Mouse (Mus musculus): ENCODE data around the gene Cysrt1.

GRCm38 (mm10) chr2:25228431-25228889 is 13.8 kb downstream of the Cysrt1 start:
- TF ChIP-seq CTCF (IDR thresholded peaks at IDR 0.05; ENCODE audit: low read depth, low read length): peak; percentile 83
- TF ChIP-seq POLR2A (IDR thresholded peaks at IDR 0.05; ENCODE audit: borderline replicate concordance, low read depth, low read length): no peak
